Mouse (Mus musculus) limb, embryonic 13.5 days (tissue): ENCODE results near the gene Phlda2. TPM values are rescaled to one million over a fixed set of nuclear protein-coding genes. Genes with fewer than 3 reads are reported as not detected.

Experiments used
- ATAC-seq: fragments of 200-750 bp; cut with Nextera tagmentation; 2 replicates; pipeline ENCODE4 v1.8.0; 2017; ENCODE audit warnings: low read depth, moderate number of reproducible peaks, moderate TSS enrichment; ENCODE audit not compliant: low FRiP score
- H3K27ac ChIP-seq: fragments of 300-500 bp; sonication (generic); 2 replicates; pipeline ENCODE4 v1.5.1; 2015; ENCODE audit warnings: inconsistent platforms, mild to moderate bottlenecking, moderate library complexity
- H3K27me3 ChIP-seq: fragments of 300-500 bp; sonication (generic); 2 replicates; pipeline ENCODE4 v1.6.1; 2015; ENCODE audit warnings: mild to moderate bottlenecking, inconsistent platforms
- H3K36me3 ChIP-seq: fragments of 300-500 bp; sonication (generic); 2 replicates; pipeline ENCODE4 v1.6.1; 2015; ENCODE audit warnings: inconsistent platforms, mild to moderate bottlenecking, moderate library complexity
- H3K4me1 ChIP-seq: fragments of 300-500 bp; sonication (generic); 2 replicates; pipeline ENCODE4 v1.6.1; 2015; ENCODE audit warnings: inconsistent platforms
- H3K4me2 ChIP-seq: fragments of 300-500 bp; sonication (generic); replicated peaks from 2 replicates; pipeline ENCODE4 v1.6.1; 2015; ENCODE audit warnings: inconsistent platforms, mild to moderate bottlenecking, moderate library complexity
- H3K4me3 ChIP-seq: fragments of 300-500 bp; sonication (generic); 2 replicates; pipeline ENCODE4 v1.5.1; 2015; ENCODE audit warnings: moderate library complexity, mild to moderate bottlenecking, inconsistent platforms
- H3K9ac ChIP-seq: fragments of 300-500 bp; sonication (generic); 2 replicates; pipeline ENCODE4 v1.6.1; 2015; ENCODE audit warnings: mild to moderate bottlenecking, inconsistent platforms
- H3K9me3 ChIP-seq: fragments of 300-500 bp; sonication (generic); 2 replicates; pipeline ENCODE4 v1.6.1; 2016; ENCODE audit warnings: inconsistent platforms
- WGBS: fragments of 180-500 bp; shearing (Covaris S2); methylation state at CpG from one replicate; pipeline ENCODE4 v1.1.7; 2015; 5-methylcytosine and 5-hydroxymethylcytosine counted together
- polyA plus RNA-seq: library from polyadenylated mRNA; unstranded; fragments of >200 nt; fragmentation: Nextera tagmentation; extraction: Ambion mirVana; gene quantifications from 2 replicates; pipeline ENCODE4 v1.2.1, GENCODE M21; 2015

Gene Phlda2
- polyA plus RNA-seq, 1 experiment from 2014 or later: 23.2 TPM

- Histone ChIP-seq H3K36me3 (peaks cover 19% of the 10 kb centered on the region), H3K4me2 (peak overlapping the region; percentile 66), H3K27me3 (peaks cover 2% of the 10 kb centered on the region; the same call in 1 of the 2 replicates), H3K9me3 (peaks cover 28% of the 10 kb centered on the region), H3K9ac (peak overlapping the region; percentile 89), H3K27ac (peak overlapping the region; percentile 92), H3K4me3 (peak overlapping the region; percentile 68), H3K4me1 (peaks cover 31% of the 10 kb centered on the region)
- WGBS: 34% methylated on average over 100 of the region's 100 CpGs
- no peak for ATAC-seq
Measured at GRCm38 (mm10) chr7:143459332-143460211, 43.4 kb downstream of the Phlda2 start.

- Histone ChIP-seq H3K27me3 (peaks cover 2% of the 10 kb centered on the region; the same call in 1 of the 2 replicates), H3K4me3 (peak overlapping the region; percentile 68), H3K4me1 (peaks cover 25% of the 10 kb centered on the region), H3K36me3 (peaks cover 19% of the 10 kb centered on the region), H3K27ac (peak overlapping the region; percentile 92), H3K9me3 (peaks cover 28% of the 10 kb centered on the region), H3K9ac (peak overlapping the region; percentile 89), H3K4me2 (peak overlapping the region; percentile 66)
- 17% methylated on average over 38 of the region's 38 CpGs for WGBS
- no peak for ATAC-seq
Measured at GRCm38 (mm10) chr7:143458963-143459331, 44.0 kb downstream of the Phlda2 start.

Other genes starting within 250 kb of the Phlda2 start
- 1,335 and 1,388 TPM in 2 replicates for gene Cdkn1c, start 42.1 kb downstream of the Phlda2 start, polyA plus RNA-seq
- gene Slc22a18, start 29.4 kb downstream of the Phlda2 start, polyA plus RNA-seq: 1.4 and 1.5 TPM in 2 replicates
- gene Nap1l4, start 46.0 kb upstream of the Phlda2 start, polyA plus RNA-seq: 281 and 285 TPM in 2 replicates
- gene Cars, start 96.9 kb upstream of the Phlda2 start, polyA plus RNA-seq: 58.5 and 62.8 TPM in 2 replicates
- 0.15 and 0.27 TPM in 2 replicates for gene Tnfrsf26, start 125.6 kb upstream of the Phlda2 start, polyA plus RNA-seq
- gene Tnfrsf22, start 146.5 kb upstream of the Phlda2 start, polyA plus RNA-seq: 13.0 and 13.3 TPM in 2 replicates
- gene Tnfrsf23, start 182.7 kb upstream of the Phlda2 start, polyA plus RNA-seq: 1.2 and 1.8 TPM in 2 replicates